Mouse (Mus musculus) stomach, embryonic 14.5 days (tissue): ENCODE measurements at regions not wholly inside any gene's neighbourhood (a gene's known extent, or its start where the extent isn't known, plus 50 kb on each side); places are given as distances from the start of the nearest gene placed in this dataset.
A peak's percentile ranks its signal among the peaks of the same experiment; 100 is the strongest.

Experiments
- ATAC-seq: fragments of 200-750 bp; cut with Nextera tagmentation; 2 replicates; pipeline ENCODE4 v1.8.0; 2017; ENCODE audit warnings: low read depth, moderate TSS enrichment; ENCODE audit not compliant: insufficient number of reproducible peaks, insufficient read depth, low FRiP score
- H3K27ac ChIP-seq: fragments of 300-500 bp; sonication (generic); 2 replicates; pipeline ENCODE4 v1.5.1; 2014; ENCODE audit warnings: mild to moderate bottlenecking, low read length, moderate library complexity, mixed read lengths
- H3K27me3 ChIP-seq: fragments of 300-500 bp; sonication (generic); 2 replicates; pipeline ENCODE4 v1.6.1; 2014; ENCODE audit warnings: low read length, control low read depth, mixed read lengths; ENCODE audit not compliant: control insufficient read depth, insufficient read depth
- H3K36me3 ChIP-seq: fragments of 300-500 bp; sonication (generic); 2 replicates; pipeline ENCODE4 v1.6.1; 2014; ENCODE audit warnings: mild to moderate bottlenecking, control low read depth, low read length, moderate library complexity, mixed read lengths; ENCODE audit not compliant: control insufficient read depth, insufficient read depth
- H3K4me1 ChIP-seq: fragments of 300-500 bp; sonication (generic); 2 replicates; pipeline ENCODE4 v1.6.1; 2014; ENCODE audit warnings: low read length, control low read depth, mixed read lengths; ENCODE audit not compliant: control insufficient read depth, insufficient read depth
- H3K4me2 ChIP-seq: fragments of 300-500 bp; sonication (generic); replicated peaks from 2 replicates; pipeline ENCODE4 v1.6.1; 2014; ENCODE audit warnings: low read depth, low read length, control low read depth
- H3K4me3 ChIP-seq: fragments of 300-500 bp; sonication (generic); 2 replicates; pipeline ENCODE4 v1.5.1; 2014; ENCODE audit warnings: low read depth, low read length, control low read depth
- H3K9ac ChIP-seq: fragments of 300-500 bp; sonication (generic); replicated peaks from 2 replicates; pipeline ENCODE4 v1.6.1; 2014; ENCODE audit warnings: low read depth, mild to moderate bottlenecking, control low read depth, low read length, moderate library complexity, mixed read lengths
- H3K9me3 ChIP-seq: fragments of 300-500 bp; sonication (generic); 2 replicates; pipeline ENCODE4 v1.6.1; 2016; ENCODE audit warnings: low read depth, low read length, control low read depth; ENCODE audit not compliant: control insufficient read depth
- WGBS: fragments of 180-500 bp; shearing (Covaris S2); extraction: QIAGEN DNeasy Blood & Tissue Kit; methylation state at CpG from one replicate; pipeline ENCODE4 v1.1.7; 2014; 5-methylcytosine and 5-hydroxymethylcytosine counted together

DNA sequence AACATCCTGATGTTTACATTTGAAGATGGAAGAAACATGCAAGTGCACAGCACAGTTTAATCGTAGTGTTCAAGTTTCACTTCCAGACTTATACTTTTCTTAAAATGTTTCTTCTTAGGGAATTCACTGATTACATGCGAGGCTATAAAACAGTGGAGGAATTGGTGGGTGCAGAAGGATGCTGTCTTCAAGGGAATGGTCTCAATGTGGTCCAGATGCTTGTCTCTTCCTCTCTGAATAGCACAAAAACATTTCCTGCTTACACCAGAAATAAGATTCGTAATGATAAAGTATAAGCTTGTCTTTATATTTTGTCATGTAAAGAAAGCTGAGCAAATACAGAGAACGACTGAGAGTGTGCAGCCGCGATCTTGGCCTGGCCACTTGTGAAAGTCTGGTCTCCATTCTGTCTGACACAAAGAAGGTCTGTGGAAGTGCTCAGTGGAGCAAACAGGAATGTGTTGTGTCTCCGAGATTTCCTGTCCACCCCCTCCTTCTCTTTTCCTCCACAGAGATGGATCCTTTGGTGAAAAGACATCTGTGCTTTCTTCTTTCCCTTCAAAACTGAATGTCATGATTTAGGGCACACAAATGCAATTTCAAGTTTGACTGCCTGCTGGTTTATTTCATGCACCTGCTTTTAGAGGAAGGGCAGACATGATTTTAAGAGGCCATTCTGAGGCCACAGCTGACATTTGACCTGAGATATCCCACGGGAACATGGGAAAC lies 346.1 kb upstream of the Rgmb start:
- H3K27me3 ChIP-seq = no peaks in the 10 kb centered on the region
- 0 out of 2 replicates have a peak, but pooled peaks cover 5% of the 10 kb centered on the region for H3K4me1 ChIP-seq
- H3K4me2 ChIP-seq = no peak overlapping the region
- H3K4me3 ChIP-seq = no peak overlapping the region
- H3K9me3 ChIP-seq = no peaks in the 10 kb centered on the region
- ATAC-seq = peak; percentile 86
- 24% methylated on average over 8 of the region's 8 CpGs for WGBS
- H3K9ac ChIP-seq = no peak overlapping the region
- peak overlapping the region; percentile 66; the same call in 1 of the 2 replicates for H3K27ac ChIP-seq
- H3K36me3 ChIP-seq = no peaks in the 10 kb centered on the region

DNA sequence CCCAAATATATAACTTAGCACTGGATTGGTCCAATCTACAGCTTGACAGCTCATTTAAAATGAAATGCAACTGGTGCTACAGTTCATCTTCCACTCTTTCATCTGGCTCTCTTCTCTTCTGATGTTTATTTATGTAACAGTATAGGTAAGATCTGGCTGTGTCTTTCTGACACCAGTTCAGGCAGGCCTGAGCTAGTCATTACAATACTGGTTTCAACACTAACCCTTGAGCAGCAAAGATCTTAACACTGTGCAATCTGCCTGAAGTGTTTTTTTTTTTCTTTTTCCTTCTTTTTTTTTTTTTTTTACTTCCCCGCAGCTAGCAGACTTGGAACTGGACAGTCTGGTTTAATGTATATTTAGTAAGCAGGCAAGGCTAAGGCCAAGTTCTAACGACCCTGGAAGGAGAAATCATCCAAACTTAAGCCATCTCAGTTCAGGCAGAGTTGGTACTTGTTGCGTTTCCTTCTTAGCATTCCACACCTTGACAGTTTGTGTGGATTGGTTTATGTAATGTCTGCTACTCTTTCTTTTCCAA lies 342.8 kb upstream of the Rgmb start:
- Histone ChIP-seq H3K27ac (no peak overlapping the region), H3K4me2 (no peak overlapping the region), H3K9ac (no peak overlapping the region), H3K9me3 (no peaks in the 10 kb centered on the region), H3K27me3 (no peaks in the 10 kb centered on the region), H3K4me3 (no peak overlapping the region), H3K4me1 (0 out of 2 replicates have a peak, but pooled peaks cover 5% of the 10 kb centered on the region), H3K36me3 (no peaks in the 10 kb centered on the region)
- 29% methylated on average over 3 of the region's 3 CpGs for WGBS
- ATAC-seq = no peak

DNA sequence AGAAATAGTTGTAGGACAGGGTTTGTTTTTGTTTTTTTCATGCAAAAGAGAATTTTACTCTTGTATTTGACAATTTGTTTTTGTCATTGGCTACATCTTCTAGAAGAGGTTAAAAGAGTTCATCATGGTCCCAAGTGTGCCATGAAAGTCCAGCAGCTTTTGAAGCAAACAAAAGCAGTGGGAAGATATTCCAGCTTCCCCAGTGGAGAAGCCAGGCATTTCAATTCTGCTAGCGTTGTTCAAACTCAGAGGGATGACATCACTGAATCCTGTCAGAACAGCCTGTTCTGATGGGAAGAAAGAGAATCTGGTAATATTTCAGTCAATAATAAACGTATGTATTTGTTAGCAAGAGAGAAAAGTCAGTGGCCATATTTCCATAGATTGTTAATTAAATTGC lies 335.9 kb upstream of the Rgmb start:
- Histone ChIP-seq H3K4me2 (no peak overlapping the region), H3K4me1 (no peaks in the 10 kb centered on the region), H3K27ac (no peak overlapping the region), H3K9me3 (no peaks in the 10 kb centered on the region), H3K4me3 (no peak overlapping the region), H3K9ac (no peak overlapping the region), H3K27me3 (no peaks in the 10 kb centered on the region), H3K36me3 (no peaks in the 10 kb centered on the region)
- 66% methylated on average over 2 of the region's 2 CpGs for WGBS
- ATAC-seq = no peak

DNA sequence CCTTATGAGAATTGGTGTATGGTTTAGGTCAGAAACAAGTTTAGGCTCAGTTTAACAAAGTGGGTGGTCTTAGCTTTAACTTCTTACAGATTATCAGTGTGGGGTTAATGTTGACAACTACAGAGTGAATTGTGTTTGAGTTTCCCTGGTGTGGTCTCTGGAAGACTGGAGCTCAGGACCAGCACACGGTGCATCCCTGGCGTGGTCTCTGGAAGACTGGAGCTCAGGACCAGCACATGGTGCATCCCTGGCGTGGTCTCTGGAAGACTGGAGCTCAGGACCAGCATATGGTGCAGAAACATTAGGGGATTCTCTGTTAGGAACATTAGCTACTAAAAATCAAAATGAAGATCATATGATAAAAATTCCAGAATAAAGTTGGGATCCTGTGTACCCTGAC lies 327.3 kb upstream of the Rgmb start:
- Histone ChIP-seq H3K9me3 (no peaks in the 10 kb centered on the region), H3K4me2 (no peak overlapping the region), H3K4me3 (no peak overlapping the region), H3K27ac (peak overlapping the region; percentile 52; the same call in 1 of the 2 replicates), H3K4me1 (0 out of 2 replicates have a peak, but pooled peaks cover 2% of the 10 kb centered on the region), H3K27me3 (no peaks in the 10 kb centered on the region), H3K36me3 (no peaks in the 10 kb centered on the region), H3K9ac (no peak overlapping the region)
- ATAC-seq = no peak
- 62% methylated on average over 3 of the region's 3 CpGs for WGBS

DNA sequence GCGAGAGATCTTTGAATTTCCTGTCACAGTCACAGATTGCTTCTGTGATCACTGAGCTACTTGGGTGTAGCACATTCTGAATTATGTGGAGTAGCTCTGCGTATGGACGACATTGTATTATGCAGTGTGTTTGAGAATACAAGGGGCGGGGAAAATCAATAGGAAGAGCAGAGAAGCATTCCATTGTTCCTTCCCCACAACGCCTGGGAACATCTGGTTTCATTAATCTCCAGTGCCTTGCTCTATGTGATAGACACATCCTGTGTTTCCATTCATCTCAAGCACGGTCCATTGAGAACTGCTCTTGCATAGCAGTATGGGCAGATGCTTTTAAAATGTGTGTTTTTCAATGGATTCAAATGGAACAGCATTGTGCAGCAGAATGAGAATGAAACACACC lies 326.9 kb upstream of the Rgmb start:
- peak overlapping the region; percentile 52; the same call in 1 of the 2 replicates for H3K27ac ChIP-seq
- no peaks in the 10 kb centered on the region for H3K36me3 ChIP-seq
- H3K4me2 ChIP-seq = no peak overlapping the region
- H3K9ac ChIP-seq = no peak overlapping the region
- no peaks in the 10 kb centered on the region for H3K9me3 ChIP-seq
- no peak for ATAC-seq
- H3K27me3 ChIP-seq = no peaks in the 10 kb centered on the region
- WGBS = 36% methylated on average over 6 of the region's 6 CpGs
- 0 out of 2 replicates have a peak, but pooled peaks cover 2% of the 10 kb centered on the region for H3K4me1 ChIP-seq
- no peak overlapping the region for H3K4me3 ChIP-seq

DNA sequence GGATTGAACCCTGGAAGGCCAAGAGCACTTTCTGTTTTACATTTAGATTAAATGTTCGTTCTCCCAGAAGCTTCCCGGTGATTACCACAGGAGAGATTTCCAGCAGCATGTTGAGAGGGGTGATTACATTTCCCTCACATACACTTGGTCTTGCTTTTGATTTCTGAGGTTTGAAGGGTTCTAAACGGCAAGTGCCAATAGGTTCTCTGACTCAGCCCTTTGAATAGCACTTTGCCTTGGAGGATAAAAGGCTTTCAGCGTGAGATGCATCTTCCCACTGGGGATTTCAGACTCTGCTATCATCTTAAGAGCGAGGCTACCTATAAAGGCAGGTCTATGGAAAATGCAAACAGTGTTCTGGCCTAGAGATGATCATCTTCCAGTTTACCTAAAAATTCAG lies 326.3 kb upstream of the Rgmb start:
- no peak for ATAC-seq
- WGBS = 69% methylated on average over 5 of the region's 5 CpGs
- H3K9me3 ChIP-seq = no peaks in the 10 kb centered on the region
- H3K4me3 ChIP-seq = no peak overlapping the region
- H3K9ac ChIP-seq = no peak overlapping the region
- H3K4me1 ChIP-seq = 0 out of 2 replicates have a peak, but pooled peaks cover 2% of the 10 kb centered on the region
- H3K4me2 ChIP-seq = no peak overlapping the region
- H3K27ac ChIP-seq = no peak overlapping the region
- no peaks in the 10 kb centered on the region for H3K36me3 ChIP-seq
- H3K27me3 ChIP-seq = no peaks in the 10 kb centered on the region

DNA sequence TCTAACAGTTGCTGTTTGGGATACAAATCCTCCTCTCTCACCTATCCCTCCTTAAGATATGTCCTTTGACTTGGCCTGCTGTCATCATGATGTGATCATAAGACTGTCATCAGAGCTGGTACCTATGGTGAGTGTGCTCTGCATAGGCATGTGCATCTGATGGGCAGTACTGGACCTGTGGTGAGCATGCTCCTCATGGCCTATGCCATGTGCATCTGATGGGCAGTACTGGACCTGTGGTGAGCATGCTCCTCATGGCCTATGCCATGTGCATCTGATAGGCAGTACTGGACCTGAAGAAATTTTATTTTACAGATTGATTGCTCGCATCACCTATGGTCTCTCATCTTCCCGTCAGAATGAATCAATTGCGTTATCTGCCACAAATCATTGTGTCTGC lies 325.8 kb upstream of the Rgmb start:
- no peaks in the 10 kb centered on the region for H3K27me3 ChIP-seq
- no peak overlapping the region for H3K4me3 ChIP-seq
- 83% methylated on average over 3 of the region's 3 CpGs for WGBS
- H3K36me3 ChIP-seq = no peaks in the 10 kb centered on the region
- no peak for ATAC-seq
- H3K4me1 ChIP-seq = 0 out of 2 replicates have a peak, but pooled peaks cover 2% of the 10 kb centered on the region
- no peaks in the 10 kb centered on the region for H3K9me3 ChIP-seq
- H3K4me2 ChIP-seq = no peak overlapping the region
- no peak overlapping the region for H3K9ac ChIP-seq
- no peak overlapping the region for H3K27ac ChIP-seq

DNA sequence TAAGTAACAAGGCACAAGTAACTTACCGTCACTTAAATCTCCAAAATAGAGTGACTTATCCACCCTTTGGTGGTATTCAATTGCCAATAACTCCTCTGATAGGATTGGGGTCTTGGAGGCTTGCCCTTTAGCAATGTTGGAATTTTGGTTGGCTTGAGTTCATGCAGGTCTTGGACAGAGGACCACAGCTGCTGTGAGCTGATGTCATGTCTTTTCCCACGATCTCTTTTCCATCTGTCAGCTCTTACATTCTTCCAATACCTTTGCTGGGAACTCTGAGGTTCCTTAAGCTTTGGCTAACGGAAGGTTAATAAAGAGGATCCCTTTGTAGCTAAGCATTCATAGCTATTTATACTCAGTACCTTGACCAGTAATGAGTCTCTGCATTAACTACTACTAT lies 324.7 kb upstream of the Rgmb start:
- no peak overlapping the region for H3K4me3 ChIP-seq
- H3K4me1 ChIP-seq = 0 out of 2 replicates have a peak, but pooled peaks cover 2% of the 10 kb centered on the region
- 61% methylated on average over 3 of the region's 3 CpGs for WGBS
- no peaks in the 10 kb centered on the region for H3K36me3 ChIP-seq
- no peak overlapping the region for H3K27ac ChIP-seq
- no peaks in the 10 kb centered on the region for H3K9me3 ChIP-seq
- H3K27me3 ChIP-seq = no peaks in the 10 kb centered on the region
- ATAC-seq = no peak
- no peak overlapping the region for H3K9ac ChIP-seq
- H3K4me2 ChIP-seq = no peak overlapping the region
